Mouse (Mus musculus) bone marrow, adult 2 months (tissue): ENCODE measurements around the gene Plgrkt. TPM values are rescaled to one million over a fixed set of nuclear protein-coding genes. Genes with fewer than 3 reads are reported as not detected.

Experiments
- H3K27ac ChIP-seq: fragments of 200-500 bp; 2 replicates; pipeline ENCODE4 v1.5.1; 2012; ENCODE audit warnings: low read depth, mild to moderate bottlenecking, control low read depth, inconsistent platforms, low read length; ENCODE audit not compliant: control insufficient read depth, poor library complexity, insufficient read depth
- H3K4me1 ChIP-seq: fragments of 200-500 bp; 2 replicates; pipeline ENCODE4 v1.6.1; 2011; ENCODE audit warnings: low read length; ENCODE audit not compliant: control insufficient read depth, insufficient read depth
- H3K4me3 ChIP-seq: fragments of 200-500 bp; replicated peaks from 2 replicates; pipeline ENCODE3; 2011; ENCODE audit warnings: mild to moderate bottlenecking, low read depth, low read length, control low read depth; ENCODE audit not compliant: control insufficient read depth
- CTCF ChIP-seq: fragments of 200-500 bp; IDR thresholded peaks from 2 replicates; pipeline ENCODE4 v1.5.1; 2011; ENCODE audit warnings: low read length, control low read depth; ENCODE audit not compliant: control insufficient read depth, insufficient read depth
- POLR2A ChIP-seq: fragments of 200-500 bp; IDR thresholded peaks from 2 replicates; pipeline ENCODE4 v1.6.1; 2011; ENCODE audit warnings: low read depth, mild to moderate bottlenecking, control low read depth, low read length, borderline replicate concordance; ENCODE audit not compliant: control insufficient read depth
- WGBS: fragments of 180-500 bp; shearing (Covaris S2); methylation state at CpG from one replicate; pipeline ENCODE4 v1.1.7; 2018; 5-methylcytosine and 5-hydroxymethylcytosine counted together
- polyA plus RNA-seq: library from polyadenylated mRNA; stranded (reverse); fragments of >200 nt; gene quantifications from 2 replicates; pipeline ENCODE4 v1.2.4, GENCODE M21; 2011; ENCODE audit warnings: low replicate concordance; ENCODE audit not compliant: missing spikeins, insufficient read depth, insufficient read length

The Plgrkt gene
- polyA plus RNA-seq, 1 experiment = 55.8 TPM

DNA sequence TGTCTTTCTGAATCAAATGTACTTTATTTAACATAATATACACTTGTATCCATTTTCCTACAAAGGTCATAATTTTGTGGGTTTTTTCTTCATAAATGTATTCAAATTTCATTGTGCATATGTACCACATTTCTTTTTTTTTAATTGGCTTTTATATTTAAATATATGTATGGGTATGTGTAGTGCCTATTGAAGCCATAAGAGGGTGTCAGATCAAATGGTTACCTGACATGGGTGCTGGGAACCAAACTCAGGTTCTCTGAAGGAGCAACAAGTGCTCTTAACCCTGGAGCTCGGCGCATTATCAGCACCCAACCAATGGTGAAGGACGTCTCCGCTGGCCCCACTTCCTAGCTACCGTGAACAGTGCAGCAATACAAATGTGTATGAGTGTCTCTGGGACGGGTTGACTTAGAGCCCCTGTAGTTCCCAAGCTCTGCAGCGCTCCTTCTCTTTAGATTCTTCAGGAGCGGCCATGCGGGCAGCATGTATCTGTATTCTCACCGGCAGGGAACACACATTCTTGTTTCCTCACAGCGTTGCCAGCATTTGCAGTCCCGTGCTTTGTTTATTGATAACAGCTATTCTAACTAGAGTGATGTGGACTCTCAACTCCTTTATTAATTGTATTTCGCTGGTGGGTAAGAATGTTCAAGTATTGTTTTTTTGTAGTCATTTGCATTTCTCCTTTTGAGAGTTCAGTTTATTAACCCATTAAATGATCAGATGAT, 40.2 kb downstream of the Plgrkt start:
- H3K27ac ChIP-seq = no peak overlapping the region
- H3K4me3 ChIP-seq = no peak overlapping the region
- peaks cover 2% of the 10 kb centered on the region for H3K4me1 ChIP-seq
- WGBS = 88% methylated on average over 13 of the region's 13 CpGs
- TF ChIP-seq CTCF (no peak), POLR2A (no peak)

DNA sequence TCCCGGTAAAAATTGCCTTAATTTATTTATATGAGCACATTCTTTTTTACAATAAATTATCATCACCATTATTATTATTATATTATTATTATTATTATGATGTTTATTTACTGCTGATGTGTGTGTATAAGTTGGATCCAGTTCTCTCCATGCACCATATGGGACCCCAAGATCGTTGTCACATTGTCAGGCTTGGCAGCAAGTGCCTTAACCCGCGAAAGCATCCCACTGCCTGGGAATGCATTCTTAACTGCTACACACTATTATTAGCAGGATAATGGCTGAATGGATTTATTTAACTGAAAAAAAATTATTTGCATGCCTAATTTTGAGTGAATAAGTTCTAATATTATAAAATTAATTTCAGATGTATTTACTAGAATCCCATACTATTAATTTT, 40.8 kb downstream of the Plgrkt start:
- Histone ChIP-seq H3K4me1 (peaks cover 2% of the 10 kb centered on the region), H3K4me3 (no peak overlapping the region), H3K27ac (no peak overlapping the region)
- WGBS = 91% methylated on average over 4 of the region's 4 CpGs
- TF ChIP-seq CTCF = no peak
- no peak for TF ChIP-seq POLR2A

DNA sequence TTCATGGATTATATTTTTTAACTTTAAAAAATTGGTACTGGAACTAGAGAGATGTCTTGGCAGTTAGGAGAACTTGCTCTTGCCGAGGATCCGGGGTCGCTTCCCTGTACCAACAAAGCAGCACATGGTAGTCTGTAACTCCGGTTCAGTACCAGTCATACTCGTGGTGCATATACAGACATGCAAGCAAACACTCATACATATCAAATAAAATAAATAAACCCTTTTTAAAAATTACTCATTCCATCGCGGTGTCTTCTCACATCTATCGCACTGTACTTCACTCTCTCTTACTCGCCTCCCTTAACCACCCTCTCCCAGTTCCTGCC, 41.4 kb downstream of the Plgrkt start:
- TF ChIP-seq CTCF (no peak), POLR2A (no peak)
- H3K4me1 ChIP-seq = peaks cover 2% of the 10 kb centered on the region
- no peak overlapping the region for H3K4me3 ChIP-seq
- no peak overlapping the region for H3K27ac ChIP-seq
- 74% methylated on average over 9 of the region's 9 CpGs for WGBS

DNA sequence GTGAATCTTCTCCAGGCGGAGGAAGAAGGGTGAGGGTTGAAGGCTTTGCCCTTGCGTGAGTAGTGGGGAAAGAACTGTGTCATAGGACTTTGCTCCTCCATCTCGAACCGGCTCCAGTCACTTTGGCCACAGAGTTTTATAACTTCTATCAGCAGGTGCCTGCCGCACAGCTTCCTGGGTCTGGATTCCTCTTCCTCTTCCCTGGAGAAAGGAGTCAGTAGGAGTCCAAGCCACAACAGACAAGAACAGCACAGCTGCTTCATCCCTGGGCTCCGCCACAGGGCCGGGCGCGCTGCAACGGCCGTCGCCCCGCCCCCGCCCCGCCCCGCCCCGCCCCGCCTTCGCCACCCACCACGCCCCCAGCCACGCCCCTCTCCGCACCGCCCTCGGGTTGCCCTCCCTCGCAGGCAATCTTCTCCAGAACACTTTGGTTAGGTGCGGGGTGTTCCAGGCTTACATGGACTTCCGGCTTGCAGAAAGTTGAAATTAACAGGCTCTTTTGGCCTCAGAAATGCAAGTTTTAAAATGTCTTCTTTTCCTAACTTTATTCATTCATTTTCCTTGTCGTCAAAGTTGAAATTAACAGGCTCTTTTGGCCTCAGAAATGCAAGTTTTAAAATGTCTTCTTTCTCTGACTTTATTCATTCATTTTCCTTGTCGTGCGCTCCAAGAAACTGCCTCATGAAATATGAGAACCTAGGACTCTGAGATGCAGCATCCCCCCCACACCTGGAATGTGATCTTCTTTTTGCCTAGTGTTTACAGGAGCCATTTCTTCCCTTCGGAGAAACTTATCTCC, 41.9 kb downstream of the Plgrkt start, which contains the start of gene Insl6:
Gene Insl6 (minus strand): TSS at position 304 of the 799 bp plus-strand sequence.
- WGBS = 4% methylated on average over 31 of the region's 31 CpGs
- TF ChIP-seq CTCF (no peak), POLR2A (no peak)
- Histone ChIP-seq H3K27ac (no peak within 1 kb of the TSS), H3K4me3 (peak within 1 kb of the TSS; percentile 57), H3K4me1 (peaks cover 2% of the 10 kb centered on the region)

DNA sequence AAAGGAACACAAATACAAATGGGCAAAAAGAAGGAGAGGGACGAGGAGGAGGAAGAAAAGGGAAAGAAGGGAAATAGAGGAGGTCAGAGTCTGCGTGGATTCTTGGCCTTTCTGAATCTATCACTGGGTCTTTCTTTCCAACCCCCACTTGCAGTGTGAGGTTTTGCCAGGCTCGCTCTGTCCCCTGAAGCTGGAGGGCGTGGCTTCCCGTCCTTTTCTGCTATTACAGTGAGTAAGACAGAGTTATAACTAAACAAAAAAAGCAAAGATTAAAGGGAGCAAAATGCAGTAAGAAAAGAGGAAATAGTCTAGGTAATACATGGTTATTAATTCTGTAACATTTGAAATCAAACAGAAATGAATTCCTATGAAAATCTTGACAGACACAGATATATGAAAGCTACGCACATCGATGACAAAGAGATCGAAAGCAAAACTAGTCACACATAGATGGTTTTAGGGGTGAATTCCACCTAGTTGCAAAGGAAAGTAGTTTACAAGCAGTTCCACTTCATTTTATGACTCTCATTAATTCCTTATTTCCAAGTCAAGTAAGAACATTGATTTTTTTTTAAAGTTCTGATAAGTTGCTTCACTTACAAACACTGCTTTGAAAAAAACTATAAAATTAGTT, 43.7 kb downstream of the Plgrkt start:
- Histone ChIP-seq H3K4me1 (peaks cover 2% of the 10 kb centered on the region; the same call in 1 of the 2 replicates), H3K27ac (no peak overlapping the region), H3K4me3 (peak overlapping the region; percentile 13)
- 11% methylated on average over 8 of the region's 8 CpGs for WGBS
- TF ChIP-seq CTCF (no peak), POLR2A (no peak)

DNA sequence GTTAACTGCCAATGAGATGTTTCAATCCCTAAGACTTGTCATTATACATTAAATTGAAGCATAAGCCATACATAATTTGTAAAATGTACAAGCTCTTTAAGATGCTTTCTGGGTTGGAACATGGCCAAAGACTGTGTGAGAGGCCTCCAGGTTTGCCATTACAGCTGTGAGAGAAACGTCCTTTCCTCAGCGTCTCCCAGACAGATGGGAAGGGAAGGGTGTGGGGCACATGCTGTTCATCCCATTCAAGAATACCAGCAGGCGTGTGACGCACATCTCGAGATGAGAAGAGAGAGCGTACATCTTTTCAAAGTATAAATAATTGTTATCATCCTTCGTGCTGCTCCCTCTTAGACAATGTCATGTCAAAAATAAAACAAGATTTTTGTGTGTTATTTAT, 54.5 kb downstream of the Plgrkt start:
- Histone ChIP-seq H3K27ac (no peak overlapping the region), H3K4me3 (no peak overlapping the region), H3K4me1 (no peaks in the 10 kb centered on the region)
- 91% methylated on average over 7 of the region's 7 CpGs for WGBS
- TF ChIP-seq CTCF (no peak), POLR2A (no peak)

DNA sequence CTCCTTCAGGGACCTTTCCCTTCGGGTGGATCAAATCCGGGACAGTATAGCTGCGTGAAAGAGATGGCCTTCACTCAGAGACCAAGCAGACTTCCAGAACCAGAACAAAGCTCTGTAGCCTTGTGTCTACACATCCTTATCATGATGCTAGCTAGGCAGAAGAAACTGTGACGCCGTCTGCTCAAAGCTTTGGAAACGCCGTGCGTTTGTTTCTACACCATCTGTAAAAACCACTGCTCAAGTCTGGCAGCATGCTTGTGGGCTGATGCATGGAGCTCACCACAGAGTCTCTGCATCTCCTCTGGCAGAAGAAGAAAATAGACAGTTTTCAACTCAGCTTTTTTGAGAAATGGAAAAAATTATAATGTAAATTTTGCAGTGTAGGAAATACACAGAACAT, 55.4 kb downstream of the Plgrkt start:
- H3K4me3 ChIP-seq = no peak overlapping the region
- 93% methylated on average over 8 of the region's 8 CpGs for WGBS
- no peak overlapping the region for H3K27ac ChIP-seq
- TF ChIP-seq POLR2A = no peak
- no peak for TF ChIP-seq CTCF
- no peaks in the 10 kb centered on the region for H3K4me1 ChIP-seq

DNA sequence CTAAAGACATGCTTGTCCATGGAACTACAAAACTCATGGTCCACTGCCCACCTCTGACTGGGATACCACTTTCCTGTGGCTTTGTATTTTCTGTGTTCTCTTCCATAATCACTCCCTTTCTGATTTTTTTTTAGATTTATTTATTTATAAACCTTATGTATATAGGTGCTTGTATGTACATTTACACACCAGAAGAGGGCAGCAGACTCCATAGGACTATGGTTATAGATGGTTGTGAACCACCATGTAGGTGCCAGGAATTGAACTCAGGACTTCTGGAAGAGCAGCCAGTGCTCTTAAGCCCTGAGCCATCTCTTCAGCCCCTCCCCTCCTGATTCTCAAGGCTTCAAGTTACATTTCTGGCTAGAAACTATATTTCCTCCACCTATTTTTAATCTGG, 58.4 kb downstream of the Plgrkt start:
- H3K4me3 ChIP-seq = no peak overlapping the region
- TF ChIP-seq POLR2A = no peak

More for the DNA sequence above, 58.4 kb downstream of the Plgrkt start:
- no peaks in the 10 kb centered on the region for H3K4me1 ChIP-seq
- no peak overlapping the region for H3K27ac ChIP-seq
